ENCODE assay signal across 14 mouse cellular contexts in genomic region chr7:112775816-112776215, GRCm38 (mm10).
DNase-seq lines count a peak whose midpoint lies in the region; ATAC-seq and TF ChIP-seq lines count a peak whose summit lies in the region.
"Had no signal": no experiment of that assay in that cellular context is flagged by ENCODE, and none has a peak within 500 bp of the region (broad histone marks: within the 10 kb centered on the region; RNA-seq: fewer than 3 reads in every experiment).

No protein-coding gene starts in this region.

- no peak for ATAC-seq in heart, embryonic 14.5 days (ENCODE audit: insufficient number of reproducible peaks, insufficient read depth, low FRiP score, low read depth)
- ATAC-seq in hindbrain, postnatal 0 days: no peak
- ATAC-seq: intestine, embryonic 16.5 days; liver, embryonic 12.5 days had no signal

- no peaks in the 10 kb centered on the region for H3K9me3 ChIP-seq in heart, embryonic 14.5 days (ENCODE audit: control insufficient read depth, low read length)
- no peaks in the 10 kb centered on the region for H3K9me3 ChIP-seq in embryonic facial prominence, embryonic 10.5 days
- no peaks in the 10 kb centered on the region for H3K9me3 ChIP-seq in hindbrain, postnatal 0 days (ENCODE audit: low read length)
- H3K9me3 ChIP-seq: liver, embryonic 12.5 days; megakaryocyte, embryonic 14.5 days had no signal

- H3K27ac ChIP-seq in heart, embryonic 14.5 days (replicated peaks in 1 of 2; ENCODE audit: control insufficient read depth in 1 of 2, insufficient read depth in 1 of 2, low read depth in 2 of 2, low read length in 2 of 2): no peak overlapping the region; a peak in 1 of 4 replicates
- peak overlapping the region; percentile 37 for H3K27ac ChIP-seq in embryonic facial prominence, embryonic 10.5 days (replicated peaks)
- peak overlapping the region; percentile 32; the same call in 1 of the 2 replicates for H3K27ac ChIP-seq in hindbrain, postnatal 0 days
- H3K27ac ChIP-seq: liver, embryonic 12.5 days had no signal

- no peaks in the 10 kb centered on the region for H3K36me3 ChIP-seq in heart, embryonic 14.5 days (ENCODE audit: control insufficient read depth, insufficient read depth, low read length)
- H3K36me3 ChIP-seq in embryonic facial prominence, embryonic 10.5 days (replicated peaks): no peaks in the 10 kb centered on the region; the same call in 1 of the 2 replicates
- H3K36me3 ChIP-seq in hindbrain, postnatal 0 days (ENCODE audit: insufficient read depth, low read length): no peaks in the 10 kb centered on the region
- H3K36me3 ChIP-seq: liver, embryonic 12.5 days had no signal

- peak overlapping the region; percentile 34; the same call in 1 of the 2 replicates for H3K9ac ChIP-seq in heart, embryonic 14.5 days (ENCODE audit: low read length)
- no peak overlapping the region for H3K9ac ChIP-seq in hindbrain, postnatal 0 days (replicated peaks; ENCODE audit: low read length)
- H3K9ac ChIP-seq: liver, embryonic 12.5 days had no signal

- intact Hi-C loops in heart, postnatal 10 days (cut with DNase I): no loop called here

- H3K27me3 ChIP-seq in heart, embryonic 14.5 days (ENCODE audit: control insufficient read depth, insufficient read depth, low read length): no peaks in the 10 kb centered on the region
- H3K27me3 ChIP-seq in embryonic facial prominence, embryonic 10.5 days (replicated peaks; ENCODE audit: low read depth, poor library complexity, severe bottlenecking): no peaks in the 10 kb centered on the region
- no peaks in the 10 kb centered on the region for H3K27me3 ChIP-seq in hindbrain, postnatal 0 days (ENCODE audit: insufficient read depth, low read length)
- H3K27me3 ChIP-seq: liver, embryonic 12.5 days had no signal

- DNase-seq in embryo, embryonic 10 days (ENCODE audit: low spot score): peak; percentile 36
- no peak for DNase-seq in embryo, embryonic 9.5 days (ENCODE audit: extremely low spot score)
- no peak for DNase-seq in heart, postnatal 10 days
- peak; percentile 47 for DNase-seq in embryonic facial prominence, embryonic 10.5 days (ENCODE audit: low spot score)
- no peak for DNase-seq in hindbrain, postnatal 0 days (ENCODE audit: low spot score)
- no peak for DNase-seq in thymus, postnatal 25 days
- no peak for DNase-seq in kidney, postnatal 10 days
- DNase-seq: cerebellum, postnatal 25 days; right cerebral cortex, postnatal 25 days; thymus, postnatal 36 days had no signal

- TF ChIP-seq CTCF in hindbrain, postnatal 0 days (IDR thresholded peaks at IDR 0.05; ENCODE audit: low read depth): no peak

- no peak overlapping the region for H3K4me2 ChIP-seq in heart, embryonic 14.5 days (ENCODE audit: low read length)
- no peak overlapping the region for H3K4me2 ChIP-seq in hindbrain, postnatal 0 days (ENCODE audit: low read depth, low read length)
- H3K4me2 ChIP-seq: liver, embryonic 12.5 days had no signal

- 56% methylated on average over 5 of the region's 5 CpGs for WGBS in heart, embryonic 14.5 days
- WGBS in embryonic facial prominence, embryonic 10.5 days: 43% methylated on average over 5 of the region's 5 CpGs
- WGBS in hindbrain, postnatal 0 days: 55% methylated on average over 5 of the region's 5 CpGs

- no peak overlapping the region for H3K4me3 ChIP-seq in heart, embryonic 14.5 days (ENCODE audit: control insufficient read depth in 1 of 2, insufficient read depth in 1 of 2, low read depth in 1 of 2, low read length in 2 of 2)
- H3K4me3 ChIP-seq in embryonic facial prominence, embryonic 10.5 days: no peak overlapping the region
- no peak overlapping the region for H3K4me3 ChIP-seq in hindbrain, postnatal 0 days (ENCODE audit: low read length)
- H3K4me3 ChIP-seq: liver, embryonic 12.5 days; megakaryocyte, embryonic 14.5 days had no signal

- peaks cover 51 to 84% of the 10 kb centered on the region in 2 experiments for H3K4me1 ChIP-seq in heart, embryonic 14.5 days (ENCODE audit: control insufficient read depth in 2 of 2, insufficient read depth in 2 of 2, low read length in 2 of 2)
- H3K4me1 ChIP-seq in embryonic facial prominence, embryonic 10.5 days: peaks cover 75% of the 10 kb centered on the region
- peaks cover 25% of the 10 kb centered on the region; the same call in 1 of the 2 replicates for H3K4me1 ChIP-seq in hindbrain, postnatal 0 days (ENCODE audit: insufficient read depth, low read length)
- H3K4me1 ChIP-seq: liver, embryonic 12.5 days; megakaryocyte, embryonic 14.5 days had no signal

Comparison
In these comparisons a context has a peak if more than half of its experiments do, and no peak if none do; other contexts are left out.
1. DNase-seq: peak in embryo, embryonic 10 days (single experiment) and embryonic facial prominence, embryonic 10.5 days (single experiment); none in embryo, embryonic 9.5 days (single experiment), heart, postnatal 10 days (0 of 2), hindbrain, postnatal 0 days (single experiment), thymus, postnatal 25 days (single experiment) and kidney, postnatal 10 days (single experiment).
2. H3K27ac ChIP-seq: peak in embryonic facial prominence, embryonic 10.5 days (single experiment) and hindbrain, postnatal 0 days (single experiment); none in heart, embryonic 14.5 days (0 of 2).